Mouse (Mus musculus): ENCODE measurements at regions not wholly inside any gene's neighbourhood (a gene's known extent, or its start where the extent isn't known, plus 50 kb on each side); places are given as distances from the start of the nearest gene placed in this dataset.

DNA sequence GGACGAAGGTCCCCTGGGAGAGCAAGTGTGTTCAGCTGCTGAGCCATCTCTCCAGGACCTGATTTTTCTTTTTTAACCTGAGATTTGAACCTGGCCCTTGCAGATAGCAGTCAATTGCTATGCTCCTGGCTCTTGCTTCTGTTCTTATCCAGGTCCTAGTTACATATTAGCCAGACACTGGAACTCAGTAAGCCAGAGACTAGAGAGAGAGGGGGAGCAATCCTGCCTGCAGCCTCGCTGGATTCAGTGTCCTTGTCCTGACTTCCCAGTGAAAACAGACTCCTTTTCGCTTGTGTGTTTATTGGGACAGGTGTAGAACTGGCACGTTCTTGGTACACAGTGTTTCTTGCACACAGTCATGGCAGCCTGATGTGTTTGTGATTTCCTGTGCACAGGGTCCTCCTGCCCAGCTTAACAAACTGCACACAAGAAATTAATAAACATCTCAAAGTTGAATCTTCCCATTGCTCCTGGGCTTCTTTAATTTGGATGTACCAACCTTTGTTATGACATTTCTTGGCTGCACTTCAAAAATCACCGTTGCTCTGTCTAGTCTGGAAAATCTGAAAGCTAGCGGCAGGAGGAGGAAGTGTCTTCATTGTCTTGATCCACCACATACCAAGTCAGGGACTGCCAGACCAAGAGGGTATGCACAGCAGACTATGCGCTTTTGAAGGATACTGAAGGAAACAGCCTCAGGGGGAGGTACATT, 83.4 kb upstream of the Barx2 start:
- no peaks in the 10 kb centered on the region for H3K27me3 ChIP-seq (ENCODE audit: control insufficient read depth, insufficient read depth, low read length)
- no peaks in the 10 kb centered on the region for H3K36me3 ChIP-seq (ENCODE audit: control insufficient read depth, insufficient read depth, low read length)
- TF ChIP-seq POLR2A (IDR thresholded peaks at IDR 0.05; ENCODE audit: control insufficient read depth, low read depth, low read length) (no peak), CTCF (IDR thresholded peaks at IDR 0.05; ENCODE audit: control insufficient read depth, insufficient read depth, insufficient replicate concordance, low read depth, low read length) (no peak)
- peak overlapping the region; percentile 32; the same call in 1 of the 2 replicates for H3K27ac ChIP-seq (ENCODE audit: control insufficient read depth, insufficient read depth, low read depth, low read length)
- peaks cover 6% of the 10 kb centered on the region for H3K4me1 ChIP-seq (ENCODE audit: control insufficient read depth, insufficient read depth, low read length)
- no peak overlapping the region for H3K4me3 ChIP-seq (ENCODE audit: control insufficient read depth, low read depth, low read length)

DNA sequence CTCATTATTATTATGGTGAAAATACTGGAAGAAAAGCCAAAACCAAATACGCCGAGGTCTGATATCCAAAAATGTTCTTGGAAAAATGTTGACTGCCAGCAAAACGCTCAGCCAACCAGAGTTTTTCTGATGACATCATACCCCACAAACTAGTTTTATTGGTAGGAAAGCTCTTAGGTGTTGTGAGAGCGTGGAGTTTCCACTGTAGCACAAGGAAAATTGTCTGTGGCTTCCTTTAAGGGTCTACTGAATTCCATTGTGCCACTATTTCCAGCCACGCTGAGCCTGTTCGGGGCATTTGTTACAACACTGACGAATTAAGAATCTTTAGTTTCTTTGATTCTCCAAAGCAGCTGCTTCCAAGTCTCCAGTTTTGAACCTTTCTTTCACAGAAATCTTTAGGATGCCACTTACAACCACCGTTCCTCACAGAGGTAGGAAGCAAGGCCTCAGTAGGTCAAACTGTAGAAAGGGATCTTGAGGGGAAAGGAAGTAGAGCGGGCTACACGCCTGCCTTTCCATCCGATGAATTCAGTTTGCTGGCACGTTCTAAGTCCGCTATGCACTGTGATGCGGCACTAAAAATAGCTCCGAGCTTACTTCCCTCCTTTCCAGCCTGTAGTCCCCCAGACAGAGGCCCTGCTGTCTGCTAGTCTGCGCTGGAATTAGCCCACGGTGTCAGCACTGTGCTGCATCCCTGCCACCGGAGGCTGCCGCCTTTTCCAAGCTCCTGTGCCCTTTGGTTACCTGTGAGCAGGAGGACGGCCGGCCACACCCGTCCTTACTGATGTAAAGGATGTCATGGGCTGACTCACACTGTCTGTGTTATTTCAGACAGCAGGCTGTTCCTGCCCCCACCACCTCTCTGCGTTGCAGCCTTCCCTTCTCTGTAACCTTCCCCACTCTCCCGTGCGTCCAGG, 84.2 kb upstream of the Barx2 start:
- Histone ChIP-seq H3K27me3 (ENCODE audit: control insufficient read depth, insufficient read depth, low read length) (no peaks in the 10 kb centered on the region), H3K36me3 (ENCODE audit: control insufficient read depth, insufficient read depth, low read length) (no peaks in the 10 kb centered on the region), H3K4me3 (ENCODE audit: control insufficient read depth, low read depth, low read length) (no peak overlapping the region), H3K27ac (ENCODE audit: control insufficient read depth, insufficient read depth, low read depth, low read length) (no peak overlapping the region), H3K4me1 (ENCODE audit: control insufficient read depth, insufficient read depth, low read length) (peaks cover 6% of the 10 kb centered on the region)
- TF ChIP-seq CTCF (IDR thresholded peaks at IDR 0.05; ENCODE audit: control insufficient read depth, insufficient read depth, insufficient replicate concordance, low read depth, low read length) (no peak), POLR2A (IDR thresholded peaks at IDR 0.05; ENCODE audit: control insufficient read depth, low read depth, low read length) (no peak)

DNA sequence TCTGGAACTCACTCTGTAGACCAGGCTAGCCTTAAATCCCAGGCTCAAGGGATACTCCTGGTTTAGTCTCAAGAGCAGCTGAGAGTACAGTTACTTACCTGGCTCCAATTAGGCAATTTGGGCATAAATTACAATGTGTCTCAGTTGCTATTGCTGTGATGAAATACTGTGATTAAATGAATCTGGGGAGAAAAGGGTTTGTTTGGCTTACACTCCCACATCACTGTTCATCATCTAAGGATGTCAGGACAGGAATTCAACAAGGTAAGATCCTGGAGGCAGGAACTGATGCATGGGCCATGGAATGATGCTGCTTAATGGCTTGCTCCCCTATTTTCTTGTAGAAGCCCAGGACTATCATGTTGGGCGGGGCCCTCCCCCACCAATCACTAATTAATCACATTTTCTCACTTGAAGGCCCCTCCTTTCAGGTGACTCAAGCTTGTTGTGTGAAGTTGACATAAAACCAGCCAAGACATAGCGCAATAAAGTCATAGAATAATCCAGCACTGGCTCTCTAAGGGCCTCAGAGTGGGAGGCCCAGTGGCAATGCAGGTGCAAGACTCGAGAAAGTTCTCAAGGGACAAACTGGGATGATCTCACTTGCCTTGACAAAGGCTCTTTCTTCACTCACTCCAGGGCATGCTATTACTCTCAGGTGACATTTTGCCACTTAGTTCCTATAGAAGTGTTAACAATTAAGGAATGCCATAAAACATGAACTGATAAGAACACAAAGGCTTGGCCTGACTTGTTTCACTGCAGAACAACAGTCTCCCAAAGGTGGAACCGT, 85.4 kb upstream of the Barx2 start:
- Histone ChIP-seq H3K27me3 (ENCODE audit: control insufficient read depth, insufficient read depth, low read length) (no peaks in the 10 kb centered on the region), H3K4me3 (ENCODE audit: control insufficient read depth, low read depth, low read length) (no peak overlapping the region), H3K4me1 (ENCODE audit: control insufficient read depth, insufficient read depth, low read length) (peaks cover 6% of the 10 kb centered on the region), H3K27ac (ENCODE audit: control insufficient read depth, insufficient read depth, low read depth, low read length) (no peak overlapping the region), H3K36me3 (ENCODE audit: control insufficient read depth, insufficient read depth, low read length) (no peaks in the 10 kb centered on the region)
- TF ChIP-seq POLR2A (IDR thresholded peaks at IDR 0.05; ENCODE audit: control insufficient read depth, low read depth, low read length) (no peak), CTCF (IDR thresholded peaks at IDR 0.05; ENCODE audit: control insufficient read depth, insufficient read depth, insufficient replicate concordance, low read depth, low read length) (no peak)

DNA sequence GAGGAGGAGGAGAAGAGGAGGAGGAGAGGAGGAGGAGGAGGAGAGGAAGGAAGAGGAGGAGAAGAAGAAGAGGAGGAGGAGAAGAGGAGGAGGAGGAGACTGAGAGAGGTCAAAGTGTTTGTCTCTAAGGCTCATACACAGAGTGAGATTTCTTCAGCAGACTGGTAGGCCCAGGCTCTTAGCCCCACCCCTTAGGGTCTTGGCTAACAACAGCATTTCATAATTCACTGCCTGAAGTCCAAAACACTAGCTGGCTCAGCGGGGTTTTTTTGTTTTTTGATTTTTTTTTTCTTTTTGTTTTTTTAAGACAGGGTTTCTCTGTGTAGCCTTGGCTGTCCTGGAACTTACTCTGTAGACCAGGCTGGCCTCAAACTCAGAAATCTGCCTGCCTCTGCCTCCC, 86.5 kb upstream of the Barx2 start:
- TF ChIP-seq POLR2A (IDR thresholded peaks at IDR 0.05; ENCODE audit: control insufficient read depth, low read depth, low read length), result no peak
- TF ChIP-seq CTCF (IDR thresholded peaks at IDR 0.05; ENCODE audit: control insufficient read depth, insufficient read depth, insufficient replicate concordance, low read depth, low read length), result no peak
- H3K27ac ChIP-seq (ENCODE audit: control insufficient read depth, insufficient read depth, low read depth, low read length), result no peak overlapping the region
- no peaks in the 10 kb centered on the region for H3K36me3 ChIP-seq (ENCODE audit: control insufficient read depth, insufficient read depth, low read length)
- no peak overlapping the region for H3K4me3 ChIP-seq (ENCODE audit: control insufficient read depth, low read depth, low read length)
- no peaks in the 10 kb centered on the region for H3K27me3 ChIP-seq (ENCODE audit: control insufficient read depth, insufficient read depth, low read length)
- H3K4me1 ChIP-seq (ENCODE audit: control insufficient read depth, insufficient read depth, low read length), result peaks cover 6% of the 10 kb centered on the region

DNA sequence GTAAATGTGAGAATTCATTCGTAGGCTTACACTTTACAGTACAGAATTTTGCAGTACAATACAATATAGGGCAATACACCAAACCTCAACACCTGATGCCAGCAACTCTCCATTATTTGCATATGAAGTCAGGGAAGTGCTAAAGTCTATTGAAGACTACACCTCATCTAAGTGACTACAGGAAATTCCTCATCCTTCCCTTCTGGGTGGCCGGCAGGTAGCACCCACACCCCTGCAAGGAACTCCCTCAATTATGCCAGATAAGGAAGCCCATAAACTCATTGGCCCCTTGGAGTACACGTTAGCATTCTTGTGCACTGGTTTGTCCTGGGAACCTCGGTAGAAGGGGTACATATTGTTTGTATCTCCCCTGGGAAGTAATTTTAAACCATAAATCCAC, 89.7 kb upstream of the Barx2 start:
- peaks cover under 1% of the 10 kb centered on the region; the same call in 1 of the 2 replicates for H3K4me1 ChIP-seq (ENCODE audit: control insufficient read depth, insufficient read depth, low read length)
- no peaks in the 10 kb centered on the region for H3K27me3 ChIP-seq (ENCODE audit: control insufficient read depth, insufficient read depth, low read length)
- no peak overlapping the region for H3K4me3 ChIP-seq (ENCODE audit: control insufficient read depth, low read depth, low read length)
- H3K36me3 ChIP-seq (ENCODE audit: control insufficient read depth, insufficient read depth, low read length), result no peaks in the 10 kb centered on the region
- TF ChIP-seq POLR2A (IDR thresholded peaks at IDR 0.05; ENCODE audit: control insufficient read depth, low read depth, low read length) (no peak), CTCF (IDR thresholded peaks at IDR 0.05; ENCODE audit: control insufficient read depth, insufficient read depth, insufficient replicate concordance, low read depth, low read length) (no peak)
- no peak overlapping the region for H3K27ac ChIP-seq (ENCODE audit: control insufficient read depth, insufficient read depth, low read depth, low read length)

DNA sequence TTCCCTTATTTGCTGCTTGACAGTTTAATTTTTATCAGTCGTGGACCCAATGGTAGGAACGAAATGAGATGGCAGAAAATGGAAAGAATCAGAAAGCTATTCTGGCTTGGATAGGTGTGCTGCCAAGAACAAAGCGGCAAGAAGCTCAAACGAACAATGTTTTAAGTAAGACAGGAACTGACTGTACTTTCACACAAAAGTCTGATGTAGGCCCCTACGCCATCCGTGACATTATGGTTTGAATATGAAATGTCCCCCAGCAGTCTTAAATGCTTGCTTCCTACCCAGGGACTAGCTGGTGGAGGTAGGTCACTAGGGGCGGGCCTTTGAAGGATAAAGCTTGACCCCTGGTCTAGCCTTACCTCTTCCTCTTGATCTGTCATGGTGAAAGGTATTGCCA, 90.5 kb upstream of the Barx2 start:
- no peak for TF ChIP-seq CTCF (IDR thresholded peaks at IDR 0.05; ENCODE audit: control insufficient read depth, insufficient read depth, insufficient replicate concordance, low read depth, low read length)
- TF ChIP-seq POLR2A (IDR thresholded peaks at IDR 0.05; ENCODE audit: control insufficient read depth, low read depth, low read length), result no peak
- Histone ChIP-seq H3K27me3 (ENCODE audit: control insufficient read depth, insufficient read depth, low read length) (no peaks in the 10 kb centered on the region), H3K27ac (ENCODE audit: control insufficient read depth, insufficient read depth, low read depth, low read length) (no peak overlapping the region), H3K36me3 (ENCODE audit: control insufficient read depth, insufficient read depth, low read length) (no peaks in the 10 kb centered on the region), H3K4me3 (ENCODE audit: control insufficient read depth, low read depth, low read length) (no peak overlapping the region), H3K4me1 (ENCODE audit: control insufficient read depth, insufficient read depth, low read length) (no peaks in the 10 kb centered on the region)

DNA sequence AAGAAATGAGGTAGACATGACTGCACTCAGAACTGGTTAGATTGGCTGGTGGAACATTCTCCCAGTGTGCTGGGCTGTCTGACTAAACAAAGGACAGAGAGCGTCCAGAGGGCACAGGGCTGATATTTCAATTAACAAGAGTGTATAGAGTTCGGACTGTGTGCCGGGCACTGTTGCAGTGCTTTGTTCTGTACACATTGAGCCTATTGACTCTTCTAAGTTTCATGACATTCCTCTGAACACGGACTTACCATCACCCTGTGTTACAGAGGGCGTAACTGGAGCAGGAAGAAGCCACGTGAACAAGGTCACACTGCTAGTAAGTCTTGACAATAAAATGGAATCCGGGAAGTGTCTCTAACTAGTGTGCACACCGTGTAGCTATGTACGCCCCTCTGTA, 92.1 kb upstream of the Barx2 start:
- H3K36me3 ChIP-seq (ENCODE audit: control insufficient read depth, insufficient read depth, low read length), result no peaks in the 10 kb centered on the region
- no peaks in the 10 kb centered on the region for H3K27me3 ChIP-seq (ENCODE audit: control insufficient read depth, insufficient read depth, low read length)
- H3K4me3 ChIP-seq (ENCODE audit: control insufficient read depth, low read depth, low read length), result no peak overlapping the region
- no peaks in the 10 kb centered on the region for H3K4me1 ChIP-seq (ENCODE audit: control insufficient read depth, insufficient read depth, low read length)
- no peak for TF ChIP-seq POLR2A (IDR thresholded peaks at IDR 0.05; ENCODE audit: control insufficient read depth, low read depth, low read length)
- no peak for TF ChIP-seq CTCF (IDR thresholded peaks at IDR 0.05; ENCODE audit: control insufficient read depth, insufficient read depth, insufficient replicate concordance, low read depth, low read length)
- H3K27ac ChIP-seq (ENCODE audit: control insufficient read depth, insufficient read depth, low read depth, low read length), result no peak overlapping the region
